Mouse (Mus musculus): ENCODE results near the gene Abcc4. TPM values are rescaled to one million over a fixed set of nuclear protein-coding genes. Genes with fewer than 3 reads are reported as not detected.
"Not testable (repeated sequence)": the region's sequence is repeated elsewhere in the genome, so short reads cannot be mapped to it uniquely, and the experiment has no call there.

The Abcc4 gene
- polyA plus RNA-seq, 1 experiment from 2014 or later = 2.0 TPM

DNA sequence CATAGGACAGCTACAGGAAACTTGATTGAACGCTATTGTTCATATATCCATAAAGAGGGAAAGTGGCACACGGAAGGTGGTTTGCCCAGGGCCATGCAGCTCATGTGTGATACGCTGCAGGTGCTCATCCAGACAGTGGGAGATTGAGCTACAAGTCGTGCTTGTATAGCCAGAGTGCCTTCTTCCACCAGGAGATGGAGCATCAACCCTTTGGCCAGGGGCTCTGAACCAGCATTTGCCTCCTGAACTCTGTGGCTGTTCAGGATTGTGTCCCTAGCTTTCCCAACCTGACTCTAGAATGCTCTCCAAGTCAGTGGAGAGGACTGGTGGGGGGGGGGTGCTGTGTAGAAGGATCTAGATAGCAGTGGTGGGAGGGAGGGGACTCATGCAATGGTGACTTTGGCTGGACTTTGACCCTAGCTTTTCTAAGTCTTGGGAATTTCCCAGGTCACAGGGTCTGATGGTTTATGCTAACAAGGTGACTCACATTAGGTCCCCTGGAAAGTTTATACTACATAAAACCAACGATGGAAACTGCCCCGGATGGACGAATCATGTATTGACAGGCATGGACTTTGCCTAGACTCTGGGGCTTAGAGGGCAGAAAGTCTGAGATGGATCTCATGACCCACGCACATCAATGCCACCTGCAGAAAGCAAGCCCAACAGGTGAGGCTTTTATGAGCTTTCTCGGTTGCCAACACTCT is 27.6 kb downstream of the Abcc4 start:
- Histone ChIP-seq H3K36me3 (ENCODE audit: control insufficient read depth, insufficient read depth, low read length) (no peaks in the 10 kb centered on the region), H3K4me1 (ENCODE audit: control insufficient read depth, insufficient read depth, low read length) (no peaks in the 10 kb centered on the region), H3K4me2 (ENCODE audit: low read depth, low read length) (no peak overlapping the region), H3K9ac (replicated peaks; ENCODE audit: low read depth, low read length) (no peak overlapping the region), H3K4me3 (ENCODE audit: low read depth, low read length) (no peak overlapping the region), H3K9me3 (ENCODE audit: control insufficient read depth, low read length) (no peaks in the 10 kb centered on the region), H3K27me3 (ENCODE audit: control insufficient read depth, insufficient read depth, low read length) (no peaks in the 10 kb centered on the region), H3K27ac (ENCODE audit: low read depth, low read length) (no peak overlapping the region)
- ATAC-seq (ENCODE audit: low read depth) = no peak
- 92% methylated on average over 9 of the region's 9 CpGs for WGBS

DNA sequence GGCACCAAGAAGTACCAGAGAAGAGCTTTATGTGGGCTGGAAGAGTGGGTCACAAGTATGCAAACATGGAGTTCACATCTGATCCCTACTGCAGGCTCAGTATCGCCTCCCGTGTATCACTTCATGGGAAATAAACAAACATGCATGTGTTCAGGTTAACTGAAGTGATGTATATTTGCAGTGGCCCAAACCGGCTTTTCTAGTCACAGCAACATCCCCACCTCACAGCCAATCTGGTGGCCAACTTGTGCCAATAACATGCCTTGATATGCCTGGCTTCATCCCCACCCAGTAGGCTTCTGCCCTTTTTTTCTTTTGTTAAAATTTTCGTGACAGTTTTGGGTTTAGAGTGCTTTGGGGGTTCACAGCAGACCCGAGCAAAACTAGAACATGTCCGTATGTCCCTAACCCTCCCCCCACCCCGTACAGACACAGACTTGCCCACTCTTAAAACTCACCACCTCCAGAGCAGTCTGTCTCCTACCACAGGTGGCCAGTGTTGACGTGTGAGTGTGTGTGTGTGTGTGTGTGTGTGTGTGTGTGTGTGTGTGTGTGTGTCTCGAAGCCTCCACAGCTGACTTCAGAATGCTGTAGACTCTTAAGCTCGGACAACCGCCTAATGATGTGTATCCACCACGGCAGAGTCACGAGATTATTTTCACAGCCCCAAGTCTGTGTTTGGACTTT is 29.6 kb downstream of the Abcc4 start:
- no peak overlapping the region for H3K4me3 ChIP-seq (ENCODE audit: low read depth, low read length)
- H3K9ac ChIP-seq (replicated peaks; ENCODE audit: low read depth, low read length) = no peak overlapping the region
- H3K27ac ChIP-seq (ENCODE audit: low read depth, low read length) = no peak overlapping the region
- H3K4me2 ChIP-seq (ENCODE audit: low read depth, low read length) = no peak overlapping the region
- no peak for ATAC-seq (ENCODE audit: low read depth)
- H3K9me3 ChIP-seq (ENCODE audit: control insufficient read depth, low read length) = no peaks in the 10 kb centered on the region
- H3K27me3 ChIP-seq (ENCODE audit: control insufficient read depth, insufficient read depth, low read length) = no peaks in the 10 kb centered on the region
- 86% methylated on average over 12 of the region's 13 CpGs for WGBS
- no peaks in the 10 kb centered on the region for H3K4me1 ChIP-seq (ENCODE audit: control insufficient read depth, insufficient read depth, low read length)
- no peaks in the 10 kb centered on the region for H3K36me3 ChIP-seq (ENCODE audit: control insufficient read depth, insufficient read depth, low read length)

GRCm38 (mm10) chr14:118674705-118675139 is 31.3 kb downstream of the Abcc4 start:
- Histone ChIP-seq H3K27me3 (ENCODE audit: control insufficient read depth, insufficient read depth, low read length) (no peaks in the 10 kb centered on the region), H3K36me3 (ENCODE audit: control insufficient read depth, insufficient read depth, low read length) (no peaks in the 10 kb centered on the region), H3K4me1 (ENCODE audit: control insufficient read depth, insufficient read depth, low read length) (no peaks in the 10 kb centered on the region), H3K27ac (ENCODE audit: low read depth, low read length) (no peak overlapping the region), H3K9ac (replicated peaks; ENCODE audit: low read depth, low read length) (no peak overlapping the region), H3K4me2 (ENCODE audit: low read depth, low read length) (no peak overlapping the region), H3K9me3 (ENCODE audit: control insufficient read depth, low read length) (no peaks in the 10 kb centered on the region), H3K4me3 (ENCODE audit: low read depth, low read length) (no peak overlapping the region)
- 87% methylated on average over 11 of the region's 11 CpGs for WGBS
- no peak for ATAC-seq (ENCODE audit: low read depth)

- WGBS = 87% methylated on average over 7 of the region's 7 CpGs
- no peak overlapping the region for H3K9ac ChIP-seq (replicated peaks; ENCODE audit: low read depth, low read length)
- no peaks in the 10 kb centered on the region for H3K36me3 ChIP-seq (ENCODE audit: control insufficient read depth, insufficient read depth, low read length)
- H3K27ac ChIP-seq (ENCODE audit: low read depth, low read length) = no peak overlapping the region
- H3K4me2 ChIP-seq (ENCODE audit: low read depth, low read length) = no peak overlapping the region
- H3K27me3 ChIP-seq (ENCODE audit: control insufficient read depth, insufficient read depth, low read length) = no peaks in the 10 kb centered on the region
- no peak overlapping the region for H3K4me3 ChIP-seq (ENCODE audit: low read depth, low read length)
- H3K4me1 ChIP-seq (ENCODE audit: control insufficient read depth, insufficient read depth, low read length) = no peaks in the 10 kb centered on the region
- ATAC-seq (ENCODE audit: low read depth) = no peak
- no peaks in the 10 kb centered on the region for H3K9me3 ChIP-seq (ENCODE audit: control insufficient read depth, low read length)
Measured at GRCm38 (mm10) chr14:118674224-118674623, 31.8 kb downstream of the Abcc4 start.

GRCm38 (mm10) chr14:118673501-118673900 is 32.5 kb downstream of the Abcc4 start:
- Histone ChIP-seq H3K4me3 (ENCODE audit: low read depth, low read length) (no peak overlapping the region), H3K4me2 (ENCODE audit: low read depth, low read length) (no peak overlapping the region), H3K9ac (replicated peaks; ENCODE audit: low read depth, low read length) (no peak overlapping the region), H3K27me3 (ENCODE audit: control insufficient read depth, insufficient read depth, low read length) (no peaks in the 10 kb centered on the region), H3K9me3 (ENCODE audit: control insufficient read depth, low read length) (no peaks in the 10 kb centered on the region), H3K36me3 (ENCODE audit: control insufficient read depth, insufficient read depth, low read length) (no peaks in the 10 kb centered on the region), H3K27ac (ENCODE audit: low read depth, low read length) (no peak overlapping the region), H3K4me1 (ENCODE audit: control insufficient read depth, insufficient read depth, low read length) (no peaks in the 10 kb centered on the region)
- 57% methylated on average over 6 of the region's 6 CpGs for WGBS
- ATAC-seq (ENCODE audit: low read depth) = no peak

DNA sequence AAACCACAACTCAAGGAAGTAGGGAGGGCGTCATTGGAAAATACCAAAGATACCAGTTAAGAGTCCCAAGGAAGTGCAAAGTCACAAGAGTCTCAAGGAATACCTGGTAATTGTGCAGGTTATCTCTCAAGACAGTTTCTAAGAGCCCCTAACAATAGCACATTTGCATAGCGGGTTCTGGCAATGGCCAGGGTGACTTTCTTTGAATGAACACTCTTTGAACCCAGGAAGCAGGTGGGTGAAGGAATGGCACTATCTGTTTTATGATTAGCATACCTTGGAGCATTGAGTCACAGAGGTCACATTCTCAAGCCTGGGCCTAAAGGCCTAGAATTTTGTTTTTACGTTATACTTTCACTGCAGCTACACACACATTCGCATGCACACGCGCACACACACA is 33.1 kb downstream of the Abcc4 start:
- H3K9ac ChIP-seq (replicated peaks; ENCODE audit: low read depth, low read length); ATAC-seq (ENCODE audit: low read depth); H3K27me3 ChIP-seq (ENCODE audit: control insufficient read depth, insufficient read depth, low read length); H3K4me3 ChIP-seq (ENCODE audit: low read depth, low read length); H3K27ac ChIP-seq (ENCODE audit: low read depth, low read length); H3K4me2 ChIP-seq (ENCODE audit: low read depth, low read length); H3K9me3 ChIP-seq (ENCODE audit: control insufficient read depth, low read length); H3K36me3 ChIP-seq (ENCODE audit: control insufficient read depth, insufficient read depth, low read length); H3K4me1 ChIP-seq (ENCODE audit: control insufficient read depth, insufficient read depth, low read length): not testable (repeated sequence)
- WGBS = 95% methylated on average over 6 of the region's 6 CpGs

GRCm38 (mm10) chr14:118667499-118667898 is 38.5 kb downstream of the Abcc4 start:
- Histone ChIP-seq H3K9me3 (ENCODE audit: control insufficient read depth, low read length) (no peaks in the 10 kb centered on the region), H3K4me2 (ENCODE audit: low read depth, low read length) (no peak overlapping the region), H3K9ac (replicated peaks; ENCODE audit: low read depth, low read length) (no peak overlapping the region), H3K4me1 (ENCODE audit: control insufficient read depth, insufficient read depth, low read length) (no peaks in the 10 kb centered on the region), H3K36me3 (ENCODE audit: control insufficient read depth, insufficient read depth, low read length) (no peaks in the 10 kb centered on the region), H3K27ac (ENCODE audit: low read depth, low read length) (no peak overlapping the region), H3K4me3 (ENCODE audit: low read depth, low read length) (no peak overlapping the region), H3K27me3 (ENCODE audit: control insufficient read depth, insufficient read depth, low read length) (no peaks in the 10 kb centered on the region)
- no peak for ATAC-seq (ENCODE audit: low read depth)
- 91% methylated on average over 6 of the region's 6 CpGs for WGBS

DNA sequence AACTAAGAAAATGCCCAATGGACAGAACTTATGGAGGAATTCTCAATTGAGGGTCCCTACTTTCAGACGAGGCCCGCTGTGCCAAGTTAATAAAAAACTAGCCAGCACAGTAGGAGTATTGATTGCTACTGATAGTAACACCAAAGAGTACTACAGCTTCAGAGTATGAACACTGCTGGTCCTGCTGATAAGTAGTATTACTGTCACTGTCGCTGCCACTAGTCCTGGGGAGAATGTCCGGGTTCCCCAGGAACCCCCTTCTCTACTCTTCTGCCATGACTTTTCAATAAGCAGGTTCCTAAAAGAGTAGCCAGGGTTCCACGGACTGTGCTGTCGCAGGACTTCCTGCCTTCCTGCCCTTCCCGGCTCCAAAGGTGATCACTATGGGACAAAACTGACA is 41.4 kb downstream of the Abcc4 start:
- no peak for ATAC-seq (ENCODE audit: low read depth)
- H3K27ac ChIP-seq (ENCODE audit: low read depth, low read length) = no peak overlapping the region
- H3K4me1 ChIP-seq (ENCODE audit: control insufficient read depth, insufficient read depth, low read length) = no peaks in the 10 kb centered on the region
- no peak overlapping the region for H3K4me2 ChIP-seq (ENCODE audit: low read depth, low read length)
- H3K9ac ChIP-seq (replicated peaks; ENCODE audit: low read depth, low read length) = no peak overlapping the region
- no peak overlapping the region for H3K4me3 ChIP-seq (ENCODE audit: low read depth, low read length)
- no peaks in the 10 kb centered on the region for H3K9me3 ChIP-seq (ENCODE audit: control insufficient read depth, low read length)
- no peaks in the 10 kb centered on the region for H3K27me3 ChIP-seq (ENCODE audit: control insufficient read depth, insufficient read depth, low read length)
- WGBS = 86% methylated on average over 7 of the region's 7 CpGs
- H3K36me3 ChIP-seq (ENCODE audit: control insufficient read depth, insufficient read depth, low read length) = no peaks in the 10 kb centered on the region

- ATAC-seq (ENCODE audit: low read depth) = no peak
- no peaks in the 10 kb centered on the region for H3K9me3 ChIP-seq (ENCODE audit: control insufficient read depth, low read length)
- 83% methylated on average over 18 of the region's 18 CpGs for WGBS
- H3K4me3 ChIP-seq (ENCODE audit: low read depth, low read length) = no peak overlapping the region
- no peak overlapping the region for H3K4me2 ChIP-seq (ENCODE audit: low read depth, low read length)
- no peaks in the 10 kb centered on the region for H3K36me3 ChIP-seq (ENCODE audit: control insufficient read depth, insufficient read depth, low read length)
- H3K27ac ChIP-seq (ENCODE audit: low read depth, low read length) = no peak overlapping the region
- H3K4me1 ChIP-seq (ENCODE audit: control insufficient read depth, insufficient read depth, low read length) = no peaks in the 10 kb centered on the region
- H3K9ac ChIP-seq (replicated peaks; ENCODE audit: low read depth, low read length) = no peak overlapping the region
- H3K27me3 ChIP-seq (ENCODE audit: control insufficient read depth, insufficient read depth, low read length) = no peaks in the 10 kb centered on the region
Measured at GRCm38 (mm10) chr14:118662625-118663276, 43.3 kb downstream of the Abcc4 start.
